Mouse (Mus musculus): ENCODE results near the gene Ascc1.
"Not testable (repeated sequence)": the region's sequence is repeated elsewhere in the genome, so short reads cannot be mapped to it uniquely, and the experiment has no call there.

The Ascc1 gene

DNA sequence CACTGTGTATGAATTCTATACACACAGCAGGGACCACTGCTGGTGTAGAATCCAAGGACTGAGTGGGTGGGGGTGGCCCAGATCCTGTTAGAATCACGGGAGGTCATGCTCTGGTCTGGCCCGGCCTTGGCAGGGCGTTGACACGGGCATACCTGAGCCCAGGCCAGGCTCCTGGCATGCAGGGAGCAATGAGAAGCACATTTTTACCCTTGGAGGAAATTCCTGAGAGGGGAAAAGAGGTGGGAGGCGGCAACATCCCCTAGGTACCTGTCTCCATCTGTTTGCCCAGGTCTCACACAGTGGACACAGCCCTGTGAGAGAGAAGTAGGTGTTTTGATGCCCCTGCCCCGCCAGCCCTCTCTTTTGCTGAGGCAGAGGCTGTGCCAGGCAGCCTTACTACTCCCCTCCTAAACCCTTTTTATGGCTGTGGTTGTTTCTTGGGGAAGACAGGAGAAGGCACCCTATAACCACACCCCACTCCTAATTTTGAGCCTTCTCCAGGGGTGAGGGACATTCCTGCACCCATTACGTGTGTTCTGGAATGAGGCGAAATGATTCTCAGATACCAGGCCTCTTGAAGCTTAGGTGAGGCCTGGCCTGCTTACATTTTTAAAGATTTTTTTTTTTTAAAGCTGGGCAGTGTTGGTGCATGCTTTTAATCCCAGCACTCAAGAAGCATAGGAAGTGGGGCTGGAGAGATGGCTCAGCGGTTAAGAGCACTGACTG is 111.5 kb downstream of the Ascc1 start:
- DNase-seq (ENCODE audit: low spot score in 2 of 2) = no peak

DNA sequence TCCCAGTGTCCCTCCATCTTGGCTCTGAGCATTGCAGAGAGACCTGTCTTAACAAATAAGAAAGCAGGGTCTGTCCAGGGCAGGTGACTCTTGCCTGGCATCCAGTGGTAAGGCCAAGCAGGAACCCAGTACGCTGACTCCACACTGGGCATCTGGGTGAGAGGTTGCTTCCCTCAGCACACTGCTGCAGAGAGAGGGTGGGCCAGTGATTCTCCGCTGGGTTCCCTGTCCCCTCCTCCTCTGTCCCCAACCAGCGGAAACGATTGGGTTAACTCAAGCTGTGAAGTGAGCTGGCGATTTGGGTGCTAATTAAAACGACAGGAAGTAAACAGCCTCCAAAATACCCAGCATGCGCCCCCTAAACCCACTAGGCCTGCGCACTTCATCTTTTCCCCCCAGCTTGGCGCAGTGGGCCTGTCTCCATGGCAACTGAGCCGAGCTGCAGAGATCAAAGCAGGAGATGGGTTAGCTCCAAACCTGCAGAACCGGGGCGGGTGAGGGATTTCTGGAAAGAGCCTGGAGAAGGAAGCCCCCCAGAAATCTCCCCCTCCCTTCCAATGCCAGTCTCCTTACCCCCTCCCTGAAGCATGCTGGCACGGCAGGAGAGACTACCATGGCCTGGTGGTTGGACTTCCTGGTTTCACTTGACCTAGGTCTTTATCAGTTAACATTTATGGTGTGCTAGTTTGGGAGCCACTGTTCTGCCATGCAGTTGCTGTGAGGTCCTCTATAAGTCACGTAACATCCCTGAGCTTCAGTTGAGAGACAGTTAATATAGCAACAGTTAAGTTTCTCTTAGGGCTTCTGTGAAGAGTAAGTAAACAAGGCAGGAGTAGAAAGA is 113.0 kb downstream of the Ascc1 start:
- peak; percentile 79 to 82 for DNase-seq (ENCODE audit: low spot score in 2 of 2)

DNA sequence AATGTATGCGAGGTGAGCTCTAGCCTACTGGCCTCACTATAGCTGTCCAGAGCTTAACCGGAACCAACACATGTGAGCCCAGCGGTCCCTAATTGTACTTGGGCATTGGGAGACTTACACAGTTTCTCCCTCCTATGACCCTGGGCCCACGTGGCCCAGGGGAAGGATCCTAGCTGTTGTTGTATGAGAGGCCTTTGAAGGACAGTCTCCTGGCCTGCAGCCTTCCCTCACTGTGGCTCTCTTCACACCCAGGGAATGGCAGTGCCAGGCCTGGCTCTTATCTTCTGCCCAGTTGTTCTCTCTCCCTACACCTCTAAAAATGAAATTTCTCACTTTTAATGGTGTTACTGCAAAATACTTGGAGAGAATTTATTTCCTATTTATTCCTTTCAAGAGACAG is 114.4 kb downstream of the Ascc1 start:
- DNase-seq (ENCODE audit: low spot score in 2 of 2) = no peak

DNA sequence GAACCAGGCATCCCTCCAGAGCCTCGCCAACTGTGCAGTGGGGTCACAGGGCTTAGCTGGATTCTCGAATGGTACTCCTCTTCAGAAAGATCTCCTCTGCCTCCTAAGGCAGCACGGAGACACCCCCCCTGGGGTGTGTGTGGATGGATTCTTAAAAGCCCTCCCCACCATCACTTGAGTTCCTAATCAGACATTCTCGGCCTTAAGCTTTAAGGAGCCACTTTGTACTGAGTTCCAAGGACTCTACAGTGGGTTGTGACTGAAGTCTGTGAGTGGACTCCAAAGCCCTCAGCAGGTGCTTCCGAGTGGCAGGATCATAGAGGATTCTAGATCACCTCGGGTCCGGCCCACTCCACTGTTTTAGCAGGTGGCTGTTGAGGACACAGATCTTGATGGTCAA is 115.9 kb downstream of the Ascc1 start:
- DNase-seq (ENCODE audit: low spot score in 2 of 2) = no peak

DNA sequence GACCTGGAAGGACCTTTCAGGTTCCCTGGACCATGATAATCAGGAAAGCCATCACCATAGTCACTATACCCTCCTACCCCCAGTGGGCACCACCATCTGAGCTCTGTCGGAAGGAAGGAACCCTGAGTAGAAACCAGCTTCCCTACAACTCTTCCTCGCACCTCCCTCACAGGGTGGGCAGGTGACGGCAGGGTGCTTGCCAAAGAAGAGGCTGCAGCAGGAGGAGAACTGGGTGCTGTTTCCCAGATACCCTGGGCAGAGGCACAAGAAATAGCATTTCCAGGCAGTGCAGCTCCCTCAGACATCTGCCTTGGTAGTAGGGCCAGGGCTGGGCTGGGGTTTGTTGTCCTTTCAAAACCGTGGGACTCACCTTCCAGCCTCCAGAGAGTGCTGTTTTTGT is 118.0 kb downstream of the Ascc1 start:
- peak; percentile 64 to 69 for DNase-seq (ENCODE audit: low spot score in 2 of 2)

DNA sequence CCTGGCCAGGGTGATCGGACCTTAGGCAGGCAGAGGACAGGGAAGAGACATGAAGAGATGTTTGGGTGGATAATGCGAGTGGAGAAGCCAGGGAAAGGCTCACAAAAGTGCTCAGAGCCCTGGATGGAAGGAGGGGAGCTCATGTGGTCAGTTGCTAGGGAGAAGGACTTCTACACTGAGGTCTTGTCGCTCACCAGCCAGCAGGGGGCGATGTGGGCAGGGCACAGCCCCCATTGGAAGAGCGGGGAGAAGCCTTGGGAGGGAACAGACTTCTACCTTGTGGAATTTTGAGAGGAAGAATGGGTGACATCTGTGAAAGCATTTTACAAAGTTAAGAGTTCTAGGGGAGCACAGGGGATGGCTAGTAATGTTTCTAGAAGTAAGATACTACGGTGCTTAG is 121.5 kb downstream of the Ascc1 start:
- no peak for DNase-seq (ENCODE audit: low spot score in 2 of 2)

DNA sequence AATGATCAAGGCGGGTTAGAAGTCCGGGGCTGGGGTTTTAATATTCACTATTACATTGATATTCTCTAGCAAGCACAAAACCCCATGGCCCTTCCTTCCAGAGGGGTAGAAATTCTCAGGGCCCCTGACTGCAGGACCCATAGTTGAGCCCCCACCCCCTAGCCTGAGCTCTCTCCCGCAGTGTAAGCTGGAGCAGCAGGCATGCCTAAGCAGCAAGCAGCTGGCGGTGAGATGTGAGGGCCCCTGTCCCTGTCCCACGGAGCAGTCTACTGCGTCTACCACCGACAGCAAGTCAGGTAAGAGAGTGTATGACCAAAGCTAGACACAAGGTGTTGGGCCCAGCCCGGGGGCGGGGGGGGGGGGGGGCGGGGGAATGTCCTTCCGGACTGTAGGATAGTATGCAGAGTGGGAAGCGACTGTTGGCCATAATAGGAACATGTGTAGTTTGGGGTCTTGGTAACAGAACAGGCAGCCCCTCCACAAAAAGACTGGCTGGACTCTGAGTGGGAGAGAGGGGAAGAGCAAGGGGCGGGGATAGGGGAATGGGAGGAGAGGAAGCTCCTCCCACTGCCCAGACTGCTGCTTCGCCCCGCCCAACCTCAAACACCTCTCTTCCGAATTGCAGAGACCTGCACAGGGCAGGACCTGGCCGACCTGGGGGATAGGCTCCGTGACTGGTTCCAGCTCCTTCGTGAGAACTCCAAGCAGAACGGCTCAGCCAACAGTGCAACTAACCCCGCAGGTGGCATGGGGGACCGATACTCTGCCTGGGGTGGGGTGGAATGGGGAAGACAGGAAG is 123.1 kb downstream of the Ascc1 start:
- no peak for DNase-seq (ENCODE audit: low spot score in 2 of 2)

DNA sequence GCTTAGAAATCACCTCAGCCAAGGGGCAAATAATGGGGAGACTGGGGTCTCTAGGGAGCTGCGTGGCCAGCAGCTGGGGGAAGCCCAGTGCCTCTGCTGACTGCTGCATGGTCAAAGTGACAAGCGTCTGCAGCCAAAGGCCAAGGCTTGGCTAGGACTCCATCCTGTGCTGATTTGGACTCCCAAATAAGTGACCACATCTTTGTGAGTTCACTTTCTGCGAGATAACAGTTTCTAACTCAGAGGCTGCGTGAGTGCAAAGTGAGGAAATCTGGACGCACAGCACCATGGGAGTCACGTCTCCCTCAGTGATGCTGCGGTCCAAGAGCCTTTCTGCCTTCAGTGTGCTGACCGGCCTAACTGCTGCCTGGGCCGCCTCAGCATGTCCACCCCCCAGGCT is 125.7 kb downstream of the Ascc1 start:
- no peak for DNase-seq (ENCODE audit: low spot score in 2 of 2)

DNA sequence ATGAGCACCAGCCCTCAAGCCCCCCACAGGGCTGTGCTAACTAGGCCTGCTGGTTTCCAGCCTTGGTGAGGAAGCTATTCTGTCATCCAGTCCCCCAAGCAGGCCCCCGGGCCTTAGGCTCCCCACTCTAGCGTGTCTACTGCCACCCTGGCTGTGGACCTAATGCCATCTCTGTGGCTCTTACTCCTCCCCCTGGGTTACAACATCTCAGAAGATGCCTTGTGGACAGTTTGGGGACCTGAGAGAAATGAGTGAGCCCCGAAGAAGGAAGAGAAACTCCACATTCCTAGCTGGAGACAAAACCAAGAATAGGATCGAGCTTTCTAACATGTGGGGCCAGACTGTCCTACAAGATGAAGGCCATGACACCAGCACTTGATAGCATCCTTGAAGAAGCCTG is 127.9 kb downstream of the Ascc1 start:
- DNase-seq (ENCODE audit: low spot score in 2 of 2) = no peak

DNA sequence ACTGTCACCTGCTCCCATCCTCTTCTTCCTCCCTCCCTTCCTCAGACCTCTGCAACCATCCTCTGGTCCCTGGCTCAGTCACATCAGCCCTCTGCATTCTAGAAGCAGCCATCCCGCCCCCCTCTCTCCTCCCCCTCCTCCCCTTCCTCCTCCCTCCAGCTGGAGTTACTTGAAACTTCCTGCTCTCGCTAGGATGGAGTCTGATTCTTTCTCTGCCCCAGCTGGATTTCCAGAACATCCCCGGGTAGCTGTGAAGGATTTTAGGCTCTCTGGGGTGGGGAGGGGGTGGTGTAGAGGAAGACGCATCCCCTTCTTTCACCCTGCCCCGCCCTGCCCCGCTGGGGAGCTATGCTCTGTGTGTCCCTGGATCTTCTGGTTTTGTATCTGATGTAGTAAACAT is 130.9 kb downstream of the Ascc1 start:
- DNase-seq (ENCODE audit: low spot score in 2 of 2) = no peak

DNA sequence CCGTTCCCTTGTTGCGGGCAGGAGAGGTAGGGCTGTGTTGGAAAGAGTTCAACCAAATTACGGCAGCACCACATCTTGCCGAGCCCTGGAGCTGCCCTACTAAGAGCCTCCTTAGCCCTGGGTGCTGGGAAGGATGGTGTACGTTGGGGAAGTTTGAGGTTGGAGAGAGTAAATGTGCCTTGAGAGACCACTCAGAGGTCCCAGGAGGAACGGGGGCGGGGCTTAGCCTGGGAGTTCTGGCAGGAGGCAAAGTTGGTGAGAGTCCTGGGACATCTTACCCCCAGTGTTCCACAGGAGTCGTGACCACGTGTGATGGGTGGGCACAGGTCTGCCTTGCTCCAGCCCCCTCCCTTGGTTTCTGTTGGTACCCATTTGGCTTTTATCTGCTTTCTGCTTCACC is 131.6 kb downstream of the Ascc1 start:
- DNase-seq (ENCODE audit: low spot score in 2 of 2) = no peak

DNA sequence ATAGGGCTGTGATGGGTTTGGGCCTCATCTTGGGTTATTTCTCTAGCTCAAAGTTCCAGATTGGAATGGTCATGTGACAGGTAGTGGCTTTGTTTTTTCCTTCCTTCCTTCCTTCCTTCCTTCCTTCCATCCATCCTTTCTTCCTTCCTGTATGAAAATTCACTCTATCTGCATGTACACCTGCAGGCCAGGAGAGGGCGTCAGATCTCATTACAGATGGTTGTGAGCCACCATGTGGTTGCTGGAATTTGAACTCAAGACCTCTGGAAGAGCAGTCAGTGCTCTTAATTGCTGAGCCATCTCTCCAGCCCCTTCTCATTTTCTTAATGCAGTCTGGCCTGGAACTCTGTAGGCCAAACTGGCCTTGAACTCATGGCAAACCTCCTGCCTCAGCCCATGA is 133.4 kb downstream of the Ascc1 start:
- DNase-seq (ENCODE audit: low spot score in 2 of 2) = not testable (repeated sequence)

DNA sequence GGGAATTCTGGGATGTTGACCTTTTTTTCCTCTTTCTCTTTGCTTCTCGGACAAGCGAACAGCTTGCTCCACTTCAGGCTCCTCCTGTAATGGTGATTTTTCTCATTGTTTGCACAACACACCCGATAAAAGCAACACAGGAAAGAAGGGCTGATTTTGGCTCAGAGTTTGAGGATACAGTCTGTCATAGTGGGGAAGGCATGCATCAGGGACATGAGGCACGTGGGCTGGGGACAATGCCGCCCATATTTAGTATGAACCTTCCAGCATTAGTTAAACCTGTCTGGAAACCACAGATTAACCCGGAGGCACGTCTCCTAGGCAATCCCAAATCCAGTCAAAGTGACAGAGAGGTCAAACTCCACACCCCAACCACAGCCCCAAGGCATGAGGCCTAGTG is 134.3 kb downstream of the Ascc1 start:
- no peak for DNase-seq (ENCODE audit: low spot score in 2 of 2)

DNA sequence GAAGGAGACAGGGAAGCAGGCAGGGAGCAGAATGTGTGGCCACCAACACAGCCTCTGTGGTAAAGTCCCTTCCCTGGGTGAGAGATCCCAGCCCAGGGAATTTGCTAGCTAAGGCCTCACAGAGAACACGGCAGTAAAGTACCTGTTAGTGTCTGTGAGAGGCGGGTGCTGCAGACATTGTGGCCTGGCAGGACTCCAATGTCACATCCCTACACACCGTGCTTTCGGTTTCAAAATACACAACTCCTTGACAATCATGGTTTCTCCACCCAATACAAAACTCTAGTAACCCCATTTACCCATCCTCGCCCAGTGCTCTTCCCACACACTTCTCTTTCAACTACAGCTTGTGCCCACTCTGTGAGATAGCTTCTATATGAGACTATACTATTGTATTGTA is 136.1 kb downstream of the Ascc1 start:
- DNase-seq (ENCODE audit: low spot score in 2 of 2) = no peak

DNA sequence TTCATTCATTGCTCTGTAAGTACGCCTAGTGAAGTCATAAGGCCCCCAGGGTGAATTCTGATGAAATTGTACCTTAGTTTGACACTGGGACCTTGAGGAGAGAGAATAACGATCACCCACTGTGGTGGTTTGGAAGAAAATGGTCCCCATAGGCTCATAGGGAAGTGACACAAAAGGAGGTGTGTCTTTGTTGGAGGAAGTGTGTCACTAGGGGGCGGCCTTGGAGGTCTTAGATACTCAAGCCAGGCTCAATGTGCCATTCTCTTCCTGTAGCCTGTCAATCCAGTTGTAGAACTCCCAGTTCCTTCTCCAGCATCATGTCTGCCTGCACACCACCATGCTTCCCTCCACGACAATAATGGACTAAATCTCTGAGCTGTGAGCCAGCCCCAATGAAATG is 138.1 kb downstream of the Ascc1 start:
- DNase-seq (ENCODE audit: low spot score in 2 of 2) = no peak

DNA sequence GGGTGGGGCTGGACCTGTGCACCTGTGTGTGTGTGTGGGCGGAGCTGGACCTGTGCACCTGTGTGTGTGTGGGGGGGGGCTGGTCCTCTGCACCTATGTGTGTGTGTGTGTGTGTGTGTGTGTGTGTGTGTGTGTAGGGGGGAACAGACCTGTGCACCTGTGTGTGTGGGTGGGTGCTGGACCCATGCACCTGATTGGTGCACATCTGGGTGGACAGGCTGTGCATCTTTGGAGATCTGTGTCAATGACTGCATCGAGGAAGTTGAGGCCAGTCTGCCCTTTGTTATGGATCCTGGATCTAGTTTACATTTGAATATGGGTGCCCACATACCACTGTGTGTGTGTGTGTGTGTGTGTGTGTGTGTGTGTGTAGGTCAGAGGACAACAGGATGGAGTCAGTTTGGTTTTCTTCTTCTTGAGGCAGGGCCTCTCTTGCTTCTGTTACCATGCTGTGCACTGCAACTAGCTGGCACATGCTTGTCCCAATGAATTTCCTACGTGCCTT is 139.1 kb downstream of the Ascc1 start:
- no peak for DNase-seq (ENCODE audit: low spot score in 2 of 2)

DNA sequence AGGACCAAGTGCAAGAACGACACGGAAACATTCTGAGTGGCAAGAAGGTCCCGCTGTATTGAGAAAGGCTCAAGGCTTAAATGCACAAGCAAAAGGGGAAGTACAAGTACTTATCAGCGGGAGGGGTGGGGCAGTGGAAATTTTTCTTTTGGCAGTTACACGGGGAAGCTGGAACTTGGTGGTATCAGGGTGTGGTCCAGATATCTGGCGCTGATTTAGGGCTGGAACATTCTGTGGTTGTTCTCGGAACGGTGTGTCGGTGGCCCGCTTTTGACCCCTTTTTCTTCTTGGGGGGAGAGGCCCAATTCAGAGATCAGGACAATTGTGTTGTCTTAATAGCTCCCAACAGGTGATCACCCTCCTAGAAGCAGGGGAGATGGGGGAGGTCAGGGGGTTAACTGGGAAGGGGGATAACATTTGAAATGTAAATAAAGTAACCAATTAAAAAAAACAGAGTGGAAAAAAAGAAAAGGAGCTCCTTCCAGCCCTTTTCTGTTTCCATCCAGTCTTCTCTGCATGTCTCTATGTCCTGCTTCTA is 145.0 kb downstream of the Ascc1 start:
- not testable (repeated sequence) for DNase-seq (ENCODE audit: low spot score in 2 of 2)

DNA sequence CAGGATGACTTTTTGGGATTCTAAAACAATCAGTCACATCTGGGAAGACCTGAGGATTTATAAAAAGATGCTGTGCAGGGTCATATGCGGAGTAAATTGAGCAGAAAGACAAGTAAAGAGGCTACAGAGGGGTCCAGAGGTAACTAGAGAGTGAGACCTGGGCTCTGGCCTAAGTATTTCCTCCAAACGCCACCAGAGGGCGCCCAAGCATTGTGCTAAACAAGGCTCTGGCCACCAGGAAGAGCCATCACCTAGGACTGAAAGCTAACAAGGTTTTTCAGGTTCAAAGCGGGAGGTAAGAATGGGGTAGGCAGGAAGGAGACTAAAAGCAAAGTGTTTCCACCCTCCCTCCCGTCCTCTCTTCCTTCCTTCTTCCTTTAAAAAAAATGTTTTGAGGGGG is 145.5 kb downstream of the Ascc1 start:
- no peak for DNase-seq (ENCODE audit: low spot score in 2 of 2)
